Mouse (Mus musculus) midbrain, embryonic 13.5 days (tissue): ENCODE measurements around the gene Epb41l1. TPM values are rescaled to one million over a fixed set of nuclear protein-coding genes. Genes with fewer than 3 reads are reported as not detected.

Experiments used
- ATAC-seq: fragments of 200-750 bp; cut with Nextera tagmentation; 2 replicates; pipeline ENCODE4 v1.8.0; 2017; ENCODE audit warnings: mild to moderate bottlenecking, moderate TSS enrichment, moderate library complexity
- H3K27ac ChIP-seq: fragments of 300-500 bp; sonication (generic); 2 replicates; pipeline ENCODE4 v1.5.1; 2015; ENCODE audit warnings: inconsistent platforms, mild to moderate bottlenecking, moderate library complexity
- H3K27me3 ChIP-seq: fragments of 300-500 bp; sonication (generic); 2 replicates; pipeline ENCODE4 v1.6.1; 2015; ENCODE audit warnings: mild to moderate bottlenecking, inconsistent platforms
- H3K36me3 ChIP-seq: fragments of 300-500 bp; sonication (generic); 2 replicates; pipeline ENCODE4 v1.6.1; 2015; ENCODE audit warnings: mild to moderate bottlenecking, inconsistent platforms
- H3K4me1 ChIP-seq: fragments of 300-500 bp; sonication (generic); replicated peaks from 2 replicates; pipeline ENCODE4 v1.6.1; 2015; ENCODE audit warnings: inconsistent platforms
- H3K4me2 ChIP-seq: fragments of 300-500 bp; sonication (generic); replicated peaks from 2 replicates; pipeline ENCODE4 v1.6.1; 2015; ENCODE audit warnings: moderate library complexity, mild to moderate bottlenecking, inconsistent platforms
- H3K4me3 ChIP-seq: fragments of 300-500 bp; sonication (generic); replicated peaks from 2 replicates; pipeline ENCODE4 v1.5.1; 2015; ENCODE audit warnings: mild to moderate bottlenecking, inconsistent platforms
- H3K9ac ChIP-seq: fragments of 300-500 bp; sonication (generic); replicated peaks from 2 replicates; pipeline ENCODE4 v1.6.1; 2015; ENCODE audit warnings: mild to moderate bottlenecking, inconsistent platforms
- H3K9me3 ChIP-seq: fragments of 300-500 bp; sonication (generic); 2 replicates; pipeline ENCODE4 v1.6.1; 2016; ENCODE audit warnings: mild to moderate bottlenecking, inconsistent platforms
- WGBS: fragments of 180-500 bp; shearing (Covaris S2); methylation state at CpG from one replicate; pipeline ENCODE4 v1.1.7; 2015; 5-methylcytosine and 5-hydroxymethylcytosine counted together
- polyA plus RNA-seq: library from polyadenylated mRNA; unstranded; fragments of >200 nt; fragmentation: Nextera tagmentation; extraction: Ambion mirVana; gene quantifications from 2 replicates; pipeline ENCODE4 v1.2.1, GENCODE M21; 2015

Gene Epb41l1
- polyA plus RNA-seq, 1 experiment from 2014 or later, result 11.9 TPM

- 84% methylated on average over 6 of the region's 6 CpGs for WGBS
- no peak overlapping the region for H3K27ac ChIP-seq
- H3K9me3 ChIP-seq, result no peaks in the 10 kb centered on the region
- H3K36me3 ChIP-seq, result peaks cover 62% of the 10 kb centered on the region
- no peak for ATAC-seq
- H3K4me2 ChIP-seq, result no peak overlapping the region
- no peaks in the 10 kb centered on the region for H3K4me1 ChIP-seq
- no peak overlapping the region for H3K9ac ChIP-seq
- no peaks in the 10 kb centered on the region for H3K27me3 ChIP-seq
- no peak overlapping the region for H3K4me3 ChIP-seq
These were observed 97.6 kb downstream of the Epb41l1 start for GRCm38 (mm10) chr2:156518306-156518705.

- no peaks in the 10 kb centered on the region for H3K27me3 ChIP-seq
- no peak overlapping the region for H3K4me3 ChIP-seq
- no peak overlapping the region for H3K4me2 ChIP-seq
- no peak overlapping the region for H3K9ac ChIP-seq
- H3K9me3 ChIP-seq, result no peaks in the 10 kb centered on the region
- H3K4me1 ChIP-seq, result no peaks in the 10 kb centered on the region
- peaks cover 53% of the 10 kb centered on the region for H3K36me3 ChIP-seq
- WGBS, result 93% methylated on average over 5 of the region's 5 CpGs
- no peak overlapping the region for H3K27ac ChIP-seq
- ATAC-seq, result no peak
These were observed 98.9 kb downstream of the Epb41l1 start for GRCm38 (mm10) chr2:156519584-156519983.

GRCm38 (mm10) chr2:156522994-156523393, 102.3 kb downstream of the Epb41l1 start:
- ATAC-seq, result no peak
- Histone ChIP-seq H3K9ac (no peak overlapping the region), H3K9me3 (no peaks in the 10 kb centered on the region), H3K27me3 (no peaks in the 10 kb centered on the region), H3K4me2 (no peak overlapping the region), H3K4me1 (no peaks in the 10 kb centered on the region), H3K36me3 (peaks cover 72% of the 10 kb centered on the region), H3K4me3 (no peak overlapping the region), H3K27ac (no peak overlapping the region)
- 89% methylated on average over 11 of the region's 11 CpGs for WGBS

- no peak overlapping the region for H3K4me3 ChIP-seq
- no peaks in the 10 kb centered on the region for H3K9me3 ChIP-seq
- H3K27ac ChIP-seq, result no peak overlapping the region
- H3K36me3 ChIP-seq, result peaks cover 63% of the 10 kb centered on the region
- no peaks in the 10 kb centered on the region for H3K27me3 ChIP-seq
- no peak overlapping the region for H3K4me2 ChIP-seq
- H3K4me1 ChIP-seq, result no peaks in the 10 kb centered on the region
- ATAC-seq, result no peak
- 31% methylated on average over 3 of the region's 3 CpGs for WGBS
- H3K9ac ChIP-seq, result no peak overlapping the region
These were observed 103.4 kb downstream of the Epb41l1 start for GRCm38 (mm10) chr2:156524078-156524477.

- Histone ChIP-seq H3K4me2 (no peak overlapping the region), H3K27ac (no peak overlapping the region), H3K27me3 (no peaks in the 10 kb centered on the region), H3K9ac (no peak overlapping the region), H3K4me1 (no peaks in the 10 kb centered on the region), H3K9me3 (no peaks in the 10 kb centered on the region), H3K4me3 (no peak overlapping the region), H3K36me3 (peaks cover 51% of the 10 kb centered on the region)
- peak; percentile 24; the same call in 1 of the 2 replicates for ATAC-seq
- 78% methylated on average over 2 of the region's 2 CpGs for WGBS
These were observed 109.0 kb downstream of the Epb41l1 start for GRCm38 (mm10) chr2:156529726-156530125.

- Histone ChIP-seq H3K27ac (no peak overlapping the region), H3K36me3 (peaks cover 53% of the 10 kb centered on the region), H3K4me3 (no peak overlapping the region), H3K4me1 (no peaks in the 10 kb centered on the region), H3K4me2 (no peak overlapping the region), H3K9me3 (no peaks in the 10 kb centered on the region), H3K9ac (no peak overlapping the region), H3K27me3 (no peaks in the 10 kb centered on the region)
- ATAC-seq, result no peak
- WGBS, result 86% methylated on average over 2 of the region's 2 CpGs
These were observed 112.5 kb downstream of the Epb41l1 start for GRCm38 (mm10) chr2:156533160-156533559.

GRCm38 (mm10) chr2:156538817-156539555, 118.3 kb downstream of the Epb41l1 start:
- 90% methylated on average over 7 of the region's 7 CpGs for WGBS
- Histone ChIP-seq H3K4me3 (no peak overlapping the region), H3K27ac (no peak overlapping the region)

GRCm38 (mm10) chr2:156540991-156541390, 120.3 kb downstream of the Epb41l1 start:
- no peak for ATAC-seq
- no peak overlapping the region for H3K9ac ChIP-seq
- no peaks in the 10 kb centered on the region for H3K27me3 ChIP-seq
- no peak overlapping the region for H3K27ac ChIP-seq
- 80% methylated on average over 7 of the region's 7 CpGs for WGBS
- H3K36me3 ChIP-seq, result peaks cover 38% of the 10 kb centered on the region; the same call in 1 of the 2 replicates
- no peaks in the 10 kb centered on the region for H3K4me1 ChIP-seq
- H3K4me3 ChIP-seq, result no peak overlapping the region
- H3K9me3 ChIP-seq, result no peaks in the 10 kb centered on the region
- H3K4me2 ChIP-seq, result no peak overlapping the region

More at GRCm38 (mm10) chr2:156538817-156539555, 118.3 kb downstream of the Epb41l1 start:
- Histone ChIP-seq H3K4me1 (no peaks in the 10 kb centered on the region), H3K27me3 (no peaks in the 10 kb centered on the region), H3K4me2 (no peak overlapping the region), H3K36me3 (peaks cover 52% of the 10 kb centered on the region), H3K9ac (no peak overlapping the region), H3K9me3 (no peaks in the 10 kb centered on the region)
- no peak for ATAC-seq

GRCm38 (mm10) chr2:156542410-156542809, 121.7 kb downstream of the Epb41l1 start:
- no peaks in the 10 kb centered on the region for H3K9me3 ChIP-seq
- 79% methylated on average over 8 of the region's 8 CpGs for WGBS
- no peak for ATAC-seq
- no peak overlapping the region for H3K9ac ChIP-seq
- H3K4me2 ChIP-seq, result no peak overlapping the region
- H3K36me3 ChIP-seq, result peaks cover 27% of the 10 kb centered on the region; the same call in 1 of the 2 replicates
- H3K4me1 ChIP-seq, result peaks cover 5% of the 10 kb centered on the region; the same call in 1 of the 2 replicates
- H3K27me3 ChIP-seq, result no peaks in the 10 kb centered on the region
- H3K4me3 ChIP-seq, result no peak overlapping the region
- H3K27ac ChIP-seq, result no peak overlapping the region

GRCm38 (mm10) chr2:156543804-156544203, 123.1 kb downstream of the Epb41l1 start:
- H3K4me2 ChIP-seq, result no peak overlapping the region
- H3K27ac ChIP-seq, result no peak overlapping the region
- no peaks in the 10 kb centered on the region for H3K27me3 ChIP-seq
- H3K36me3 ChIP-seq, result peaks cover 14% of the 10 kb centered on the region; the same call in 1 of the 2 replicates
- ATAC-seq, result no peak
- H3K4me1 ChIP-seq, result peaks cover 15% of the 10 kb centered on the region
- no peak overlapping the region for H3K9ac ChIP-seq
- 85% methylated on average over 3 of the region's 3 CpGs for WGBS
- H3K4me3 ChIP-seq, result no peak overlapping the region
- no peaks in the 10 kb centered on the region for H3K9me3 ChIP-seq

- H3K4me1 ChIP-seq, result peaks cover 28% of the 10 kb centered on the region
- H3K27me3 ChIP-seq, result no peaks in the 10 kb centered on the region
- H3K4me2 ChIP-seq, result peak within 1 kb of the TSS; percentile 83
- peak; percentile 75 for ATAC-seq
- peak within 1 kb of the TSS; percentile 62 for H3K27ac ChIP-seq
- H3K36me3 ChIP-seq, result peaks cover 14% of the 10 kb centered on the region
- no peaks in the 10 kb centered on the region for H3K9me3 ChIP-seq
- H3K9ac ChIP-seq, result peak within 1 kb of the TSS; percentile 84
- peak within 1 kb of the TSS; percentile 83 for H3K4me3 ChIP-seq
- WGBS, result 6% methylated on average over 39 of the region's 39 CpGs
These were observed 126.6 kb downstream of the Epb41l1 start, which contains the start of gene Aar2 for GRCm38 (mm10) chr2:156547123-156547891. Gene Aar2 (plus strand): TSS chr2:156547584.

- H3K36me3 ChIP-seq, result peaks cover 54% of the 10 kb centered on the region
- H3K27ac ChIP-seq, result no peak overlapping the region
- no peak overlapping the region for H3K4me3 ChIP-seq
- 87% methylated on average over 4 of the region's 4 CpGs for WGBS
- no peaks in the 10 kb centered on the region for H3K9me3 ChIP-seq
- no peak overlapping the region for H3K4me2 ChIP-seq
- H3K9ac ChIP-seq, result no peak overlapping the region
- ATAC-seq, result no peak
- H3K27me3 ChIP-seq, result no peaks in the 10 kb centered on the region
- H3K4me1 ChIP-seq, result peaks cover 23% of the 10 kb centered on the region
These were observed 131.7 kb downstream of the Epb41l1 start for GRCm38 (mm10) chr2:156552421-156552820.
